Mouse (Mus musculus) kidney, embryonic 15.5 days (tissue): ENCODE measurements at regions not wholly inside any gene's neighbourhood (a gene's known extent, or its start where the extent isn't known, plus 50 kb on each side); places are given as distances from the start of the nearest gene placed in this dataset.
A peak's percentile ranks its signal among the peaks of the same experiment; 100 is the strongest.

ENCODE experiments used
- ATAC-seq: fragments of 200-750 bp; cut with Nextera tagmentation; replicated peaks from 2 replicates; pipeline ENCODE4 v1.8.0; 2017; ENCODE audit warnings: moderate TSS enrichment; ENCODE audit not compliant: low FRiP score
- H3K27ac ChIP-seq: fragments of 300-500 bp; sonication (generic); 2 replicates; pipeline ENCODE4 v1.5.1; 2015; ENCODE audit warnings: mild to moderate bottlenecking, inconsistent platforms
- H3K27me3 ChIP-seq: fragments of 300-500 bp; sonication (generic); 2 replicates; pipeline ENCODE4 v1.6.1; 2015; ENCODE audit warnings: inconsistent platforms
- H3K36me3 ChIP-seq: fragments of 300-500 bp; sonication (generic); 2 replicates; pipeline ENCODE4 v1.6.1; 2015; ENCODE audit warnings: inconsistent platforms
- H3K4me1 ChIP-seq: fragments of 300-500 bp; sonication (generic); 2 replicates; pipeline ENCODE4 v1.6.1; 2015; ENCODE audit warnings: inconsistent platforms
- H3K4me2 ChIP-seq: fragments of 300-500 bp; sonication (generic); 2 replicates; pipeline ENCODE4 v1.6.1; 2015; ENCODE audit warnings: moderate library complexity, mild to moderate bottlenecking, inconsistent platforms
- H3K4me3 ChIP-seq: fragments of 300-500 bp; sonication (generic); replicated peaks from 2 replicates; pipeline ENCODE4 v1.5.1; 2015; ENCODE audit warnings: mild to moderate bottlenecking, inconsistent platforms
- H3K9ac ChIP-seq: fragments of 300-500 bp; sonication (generic); 2 replicates; pipeline ENCODE4 v1.6.1; 2015; ENCODE audit warnings: mild to moderate bottlenecking, inconsistent platforms
- H3K9me3 ChIP-seq: fragments of 300-500 bp; sonication (generic); replicated peaks from 2 replicates; pipeline ENCODE4 v1.6.1; 2016; ENCODE audit warnings: inconsistent platforms
- WGBS: fragments of 180-500 bp; shearing (Covaris S2); methylation state at CpG from one replicate; pipeline ENCODE4 v1.1.7; 2015; ENCODE audit warnings: mixed read lengths; 5-methylcytosine and 5-hydroxymethylcytosine counted together

DNA sequence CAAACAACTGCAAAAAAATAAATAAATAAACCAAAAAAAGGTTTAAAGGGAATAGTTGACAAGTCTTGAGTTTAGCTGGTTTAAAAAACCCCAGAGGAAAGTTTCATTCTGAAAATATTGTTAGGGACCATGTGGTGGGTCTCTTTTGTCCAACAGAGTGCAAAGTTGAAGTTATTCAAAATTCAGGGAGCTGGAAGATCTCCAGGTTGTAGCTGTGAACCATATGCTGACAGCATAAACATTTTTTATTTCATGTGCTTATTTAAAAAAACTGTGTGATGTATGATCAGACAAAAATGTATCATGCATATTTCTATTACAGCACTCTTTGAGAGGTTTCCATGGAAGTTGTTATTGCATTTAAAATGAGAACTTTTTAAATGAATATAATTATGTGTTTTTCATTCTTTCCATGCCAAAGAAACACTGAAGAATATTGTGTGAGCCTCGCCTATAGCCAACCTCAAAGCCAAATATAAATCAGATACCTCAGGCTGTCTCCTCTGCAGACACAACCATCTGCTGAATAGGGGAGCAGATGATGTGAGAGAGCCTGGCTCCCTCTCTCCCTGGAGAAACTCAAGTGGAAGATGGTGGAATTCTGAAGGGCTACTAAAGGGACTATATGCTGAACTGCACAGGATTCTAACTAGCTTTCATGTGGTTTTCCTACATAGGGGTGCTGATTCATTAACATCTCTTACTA is 413.4 kb upstream of the Impad1 start:
- no peaks in the 10 kb centered on the region for H3K36me3 ChIP-seq
- no peak overlapping the region for H3K4me2 ChIP-seq
- no peak overlapping the region for H3K9ac ChIP-seq
- H3K4me3 ChIP-seq: no peak overlapping the region
- H3K27ac ChIP-seq: no peak overlapping the region
- no peaks in the 10 kb centered on the region for H3K4me1 ChIP-seq
- no peaks in the 10 kb centered on the region for H3K9me3 ChIP-seq
- H3K27me3 ChIP-seq: no peaks in the 10 kb centered on the region
- WGBS: 71% methylated on average over 1 of the region's 1 CpGs
- ATAC-seq: no peak

DNA sequence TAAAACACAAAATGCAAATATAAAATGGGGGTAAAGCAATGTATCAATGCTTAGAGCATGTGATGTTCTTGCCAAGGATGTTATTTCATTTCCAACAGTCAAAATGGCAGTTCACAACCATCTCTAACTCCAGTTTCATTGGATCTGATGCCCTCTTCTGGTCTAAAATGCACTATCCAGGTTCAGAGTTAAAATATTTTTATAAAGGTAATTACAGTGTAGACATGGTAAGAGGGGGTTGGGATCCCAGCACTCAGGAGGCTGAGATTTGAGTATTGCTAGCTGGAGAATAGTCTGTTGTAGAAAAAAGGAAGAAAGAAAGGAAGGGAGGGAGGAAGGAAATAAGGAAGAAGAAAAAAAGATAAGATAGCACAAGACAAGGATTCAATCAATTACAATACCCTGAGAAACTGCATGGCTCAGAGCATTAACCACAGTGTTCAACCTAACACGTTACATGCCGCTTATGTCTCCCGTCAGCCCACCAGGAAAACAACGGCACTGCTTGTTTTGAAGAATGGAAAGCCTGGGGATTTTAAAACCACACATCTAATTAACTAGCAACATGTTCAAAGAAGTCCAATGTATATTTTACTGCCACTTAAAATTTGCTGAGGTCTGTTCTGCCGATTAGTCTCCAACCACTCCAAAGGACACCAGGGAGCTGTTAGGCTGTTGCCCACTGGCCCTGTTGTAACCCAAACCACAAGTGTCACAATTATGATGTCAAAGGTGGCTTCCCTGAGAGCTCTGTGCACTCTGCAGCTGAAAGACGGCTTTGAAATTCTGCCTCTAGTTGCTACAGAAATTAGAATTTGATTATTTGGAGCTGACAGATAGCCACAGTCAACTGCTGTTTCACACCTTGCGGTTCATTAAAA is 412.4 kb upstream of the Impad1 start:
- Histone ChIP-seq H3K4me1 (no peaks in the 10 kb centered on the region), H3K27me3 (no peaks in the 10 kb centered on the region), H3K4me3 (no peak overlapping the region), H3K9ac (no peak overlapping the region), H3K36me3 (no peaks in the 10 kb centered on the region), H3K4me2 (no peak overlapping the region), H3K27ac (no peak overlapping the region), H3K9me3 (no peaks in the 10 kb centered on the region)
- ATAC-seq: no peak
- WGBS: 59% methylated on average over 7 of the region's 7 CpGs

- 0 out of 2 replicates have a peak, but pooled peaks cover 2% of the 10 kb centered on the region for H3K9me3 ChIP-seq
- H3K4me1 ChIP-seq: no peaks in the 10 kb centered on the region
- no peaks in the 10 kb centered on the region for H3K27me3 ChIP-seq
- no peak overlapping the region for H3K4me3 ChIP-seq
- H3K27ac ChIP-seq: no peak overlapping the region
- H3K4me2 ChIP-seq: no peak overlapping the region
- ATAC-seq: no peak
- H3K9ac ChIP-seq: no peak overlapping the region
- 41% methylated on average over 3 of the region's 3 CpGs for WGBS
- no peaks in the 10 kb centered on the region for H3K36me3 ChIP-seq
Measured at GRCm38 (mm10) chr4:5194272-5194671, 401.1 kb upstream of the Impad1 start.

GRCm38 (mm10) chr4:5181591-5181990 is 388.4 kb upstream of the Impad1 start:
- no peak overlapping the region for H3K4me2 ChIP-seq
- no peaks in the 10 kb centered on the region for H3K4me1 ChIP-seq
- no peak for ATAC-seq
- H3K27ac ChIP-seq: no peak overlapping the region
- no peaks in the 10 kb centered on the region for H3K36me3 ChIP-seq
- no peaks in the 10 kb centered on the region for H3K9me3 ChIP-seq
- 80% methylated on average over 1 of the region's 1 CpGs for WGBS
- no peaks in the 10 kb centered on the region for H3K27me3 ChIP-seq
- H3K4me3 ChIP-seq: no peak overlapping the region
- no peak overlapping the region for H3K9ac ChIP-seq

GRCm38 (mm10) chr4:5178991-5179693 is 386.0 kb upstream of the Impad1 start:
- no peak for ATAC-seq
- H3K36me3 ChIP-seq: no peaks in the 10 kb centered on the region
- no peaks in the 10 kb centered on the region for H3K4me1 ChIP-seq
- WGBS: 87% methylated on average over 11 of the region's 11 CpGs
- no peak overlapping the region for H3K4me2 ChIP-seq
- H3K9me3 ChIP-seq: no peaks in the 10 kb centered on the region
- no peak overlapping the region for H3K27ac ChIP-seq
- no peak overlapping the region for H3K9ac ChIP-seq
- H3K27me3 ChIP-seq: no peaks in the 10 kb centered on the region
- no peak overlapping the region for H3K4me3 ChIP-seq

- WGBS: 88% methylated on average over 1 of the region's 1 CpGs
Measured at GRCm38 (mm10) chr4:5165263-5165662, 372.1 kb upstream of the Impad1 start.

GRCm38 (mm10) chr4:5160931-5161330 is 367.8 kb upstream of the Impad1 start:
- Histone ChIP-seq H3K27ac (no peak overlapping the region), H3K9me3 (no peaks in the 10 kb centered on the region), H3K27me3 (no peaks in the 10 kb centered on the region), H3K9ac (no peak overlapping the region), H3K4me2 (no peak overlapping the region), H3K4me1 (no peaks in the 10 kb centered on the region), H3K4me3 (no peak overlapping the region), H3K36me3 (no peaks in the 10 kb centered on the region)
- 62% methylated on average over 1 of the region's 1 CpGs for WGBS
- ATAC-seq: no peak

More at GRCm38 (mm10) chr4:5165263-5165662, 372.1 kb upstream of the Impad1 start:
- Histone ChIP-seq H3K36me3 (no peaks in the 10 kb centered on the region), H3K4me3 (no peak overlapping the region), H3K9ac (no peak overlapping the region), H3K27me3 (no peaks in the 10 kb centered on the region), H3K4me1 (no peaks in the 10 kb centered on the region), H3K4me2 (no peak overlapping the region), H3K27ac (no peak overlapping the region), H3K9me3 (no peaks in the 10 kb centered on the region)
- ATAC-seq: no peak

GRCm38 (mm10) chr4:5130726-5131125 is 337.6 kb upstream of the Impad1 start:
- 32% methylated on average over 3 of the region's 3 CpGs for WGBS
- no peaks in the 10 kb centered on the region for H3K27me3 ChIP-seq
- no peak overlapping the region for H3K4me3 ChIP-seq
- peak; percentile 79 for ATAC-seq
- H3K9ac ChIP-seq: no peak overlapping the region
- no peaks in the 10 kb centered on the region for H3K9me3 ChIP-seq
- H3K4me2 ChIP-seq: no peak overlapping the region
- no peak overlapping the region for H3K27ac ChIP-seq
- H3K4me1 ChIP-seq: no peaks in the 10 kb centered on the region
- no peaks in the 10 kb centered on the region for H3K36me3 ChIP-seq

DNA sequence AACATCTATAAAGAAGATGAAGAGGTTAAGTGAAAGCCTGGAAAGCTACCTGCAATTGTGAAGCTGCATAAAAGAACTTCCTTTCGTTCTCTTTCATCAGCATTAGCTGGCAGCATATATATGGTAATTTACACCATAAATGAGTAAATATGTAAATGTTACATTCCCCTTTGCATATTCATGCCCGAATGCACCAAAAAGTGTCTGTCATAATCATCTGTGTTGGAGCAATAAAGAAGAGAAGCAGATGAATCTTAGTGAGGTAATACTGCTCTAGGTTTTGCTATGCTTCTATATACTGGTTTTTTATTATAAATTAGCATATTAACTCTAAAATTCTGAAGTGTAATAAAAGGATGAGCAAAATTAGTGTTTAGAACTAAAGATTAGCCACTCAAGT is 332.9 kb upstream of the Impad1 start:
- H3K9me3 ChIP-seq: no peaks in the 10 kb centered on the region
- H3K27me3 ChIP-seq: no peaks in the 10 kb centered on the region
- H3K27ac ChIP-seq: no peak overlapping the region
- H3K36me3 ChIP-seq: no peaks in the 10 kb centered on the region
- H3K4me3 ChIP-seq: no peak overlapping the region
- H3K4me2 ChIP-seq: no peak overlapping the region
- H3K4me1 ChIP-seq: no peaks in the 10 kb centered on the region
- ATAC-seq: no peak
- 81% methylated on average over 2 of the region's 2 CpGs for WGBS
- no peak overlapping the region for H3K9ac ChIP-seq

DNA sequence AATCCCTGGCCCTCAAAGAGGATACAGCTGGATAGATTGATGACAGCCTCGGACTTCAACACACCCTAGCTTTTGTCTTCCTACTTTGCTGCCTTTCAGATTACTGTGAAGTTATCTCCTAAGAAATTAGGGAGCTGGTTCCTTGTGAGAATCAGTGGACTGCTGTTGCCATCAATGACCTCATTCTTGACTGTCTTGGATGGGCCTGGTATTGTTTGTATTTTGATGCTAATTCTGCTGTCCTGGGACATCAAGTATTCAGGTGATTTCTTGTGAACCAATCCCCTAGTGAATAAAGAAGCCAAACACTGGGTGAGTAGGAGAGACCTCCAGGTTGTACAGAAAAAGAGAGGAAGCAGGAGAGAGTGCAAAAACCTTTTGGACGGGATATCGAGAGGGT is 305.3 kb upstream of the Impad1 start:
- Histone ChIP-seq H3K36me3 (no peaks in the 10 kb centered on the region), H3K9me3 (no peaks in the 10 kb centered on the region), H3K4me3 (no peak overlapping the region), H3K27me3 (no peaks in the 10 kb centered on the region), H3K4me1 (no peaks in the 10 kb centered on the region), H3K4me2 (no peak overlapping the region), H3K27ac (no peak overlapping the region), H3K9ac (no peak overlapping the region)
- WGBS: 88% methylated on average over 3 of the region's 3 CpGs
- ATAC-seq: no peak

DNA sequence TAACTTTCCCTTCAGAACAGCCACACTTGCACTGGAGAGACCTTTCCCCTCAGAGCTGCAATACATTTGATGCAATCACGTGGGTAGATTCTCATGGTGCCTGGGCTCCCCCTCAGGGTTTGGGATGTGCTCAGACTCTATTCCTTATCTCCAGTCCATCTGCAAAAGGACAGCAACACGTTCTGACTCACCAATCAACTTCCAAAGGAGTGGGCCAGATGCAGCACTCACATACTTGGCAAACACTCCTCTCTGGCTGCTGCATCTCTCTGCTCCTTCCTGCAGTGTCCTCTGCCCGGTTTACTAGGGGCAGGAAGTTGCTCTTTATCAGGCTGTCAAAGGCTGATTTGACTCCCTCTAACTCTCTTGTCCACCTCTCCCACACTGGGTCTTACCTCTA is 285.6 kb upstream of the Impad1 start:
- Histone ChIP-seq H3K4me3 (no peak overlapping the region), H3K4me2 (no peak overlapping the region), H3K9me3 (no peaks in the 10 kb centered on the region), H3K9ac (no peak overlapping the region), H3K4me1 (no peaks in the 10 kb centered on the region), H3K27me3 (no peaks in the 10 kb centered on the region), H3K36me3 (no peaks in the 10 kb centered on the region), H3K27ac (no peak overlapping the region)
- WGBS: 36% methylated on average over 3 of the region's 3 CpGs
- ATAC-seq: no peak

DNA sequence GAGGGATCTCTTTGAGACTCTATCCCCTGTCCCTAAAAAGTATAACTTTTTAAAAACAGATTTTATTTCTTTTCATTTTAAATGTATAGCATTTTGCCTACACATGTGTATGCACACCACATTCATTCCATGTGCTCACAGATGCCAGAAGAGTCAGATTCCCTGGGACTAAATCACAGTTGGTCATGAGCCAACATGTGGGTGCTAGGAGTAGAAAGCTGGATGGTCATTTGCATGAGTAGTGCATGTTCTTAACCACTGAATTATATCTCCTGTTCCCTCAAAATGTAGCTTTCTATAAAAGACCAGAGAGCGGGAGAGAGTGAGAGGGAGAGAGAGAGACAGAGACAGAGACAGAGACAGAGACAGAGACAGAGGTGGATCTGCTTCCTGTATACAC is 281.6 kb upstream of the Impad1 start:
- Histone ChIP-seq H3K4me1 (no peaks in the 10 kb centered on the region), H3K9ac (no peak overlapping the region), H3K27me3 (no peaks in the 10 kb centered on the region), H3K4me2 (no peak overlapping the region), H3K27ac (no peak overlapping the region), H3K9me3 (no peaks in the 10 kb centered on the region), H3K4me3 (no peak overlapping the region), H3K36me3 (no peaks in the 10 kb centered on the region)
- no peak for ATAC-seq
- 86% methylated on average over 1 of the region's 1 CpGs for WGBS
